Mouse (Mus musculus): ENCODE measurements around the gene Twf2.

The Twf2 gene

GRCm38 (mm10) chr9:106236156-106236817 is 33.4 kb downstream of the Twf2 start:
- DNase-seq (ENCODE audit: low read depth, low spot score), result no peak

- no peak for DNase-seq (ENCODE audit: low read depth, low spot score)
These were observed 33.9 kb downstream of the Twf2 start for GRCm38 (mm10) chr9:106236818-106237211.

GRCm38 (mm10) chr9:106237401-106237800 is 34.5 kb downstream of the Twf2 start:
- no peak for DNase-seq (ENCODE audit: low read depth, low spot score)

GRCm38 (mm10) chr9:106237878-106238277 is 35.0 kb downstream of the Twf2 start:
- DNase-seq (ENCODE audit: low read depth, low spot score), result no peak

GRCm38 (mm10) chr9:106241541-106242164 is 38.7 kb downstream of the Twf2 start:
- no peak for DNase-seq (ENCODE audit: low read depth, low spot score)

- DNase-seq (ENCODE audit: low read depth, low spot score), result no peak
These were observed 40.0 kb downstream of the Twf2 start for GRCm38 (mm10) chr9:106242813-106243488.

GRCm38 (mm10) chr9:106249550-106249949 is 46.6 kb downstream of the Twf2 start:
- no peak for DNase-seq (ENCODE audit: low read depth, low spot score)

- DNase-seq (ENCODE audit: low read depth, low spot score), result no peak
These were observed 47.3 kb downstream of the Twf2 start for GRCm38 (mm10) chr9:106250245-106250644.

DNA sequence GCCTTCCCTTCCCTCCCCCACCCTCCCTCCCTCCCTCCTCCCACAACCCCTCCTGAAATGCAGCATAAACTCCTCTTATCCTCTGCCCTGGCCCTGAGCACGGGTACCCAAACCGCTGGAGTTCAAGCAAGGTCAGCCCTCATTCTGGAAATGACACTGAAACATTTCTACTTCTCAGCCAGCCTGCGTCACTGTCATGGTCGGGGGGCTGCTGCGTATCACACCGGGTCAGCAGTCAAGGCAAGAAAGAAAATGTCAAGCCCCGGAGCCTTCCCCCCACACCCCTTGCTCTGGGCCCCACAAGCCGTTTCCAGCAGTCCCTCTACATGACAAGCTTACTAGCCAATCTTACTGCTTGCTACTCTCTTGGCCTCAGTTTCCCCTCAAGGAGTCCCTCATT is 48.2 kb downstream of the Twf2 start:
- no peak for DNase-seq (ENCODE audit: low read depth, low spot score)

DNA sequence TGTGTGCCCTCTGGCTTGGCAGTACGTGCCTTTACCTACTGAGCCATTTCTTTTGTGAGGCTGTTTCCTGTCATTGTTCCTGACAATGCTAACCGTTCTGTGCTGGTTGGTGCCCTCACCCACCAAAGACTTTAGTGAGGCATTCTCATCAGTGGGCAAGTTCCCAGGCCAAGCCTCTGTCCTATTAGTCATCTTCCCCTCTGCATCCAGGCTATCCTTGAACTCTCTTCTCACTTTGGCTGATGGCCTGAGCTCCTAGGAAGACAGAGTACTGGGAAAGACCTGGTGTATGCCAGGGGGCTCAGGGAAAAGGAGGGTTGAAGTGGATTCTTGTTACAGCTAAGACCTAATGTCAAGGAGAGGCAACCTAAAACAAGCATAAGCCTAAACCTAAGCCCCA is 51.1 kb downstream of the Twf2 start:
- DNase-seq (ENCODE audit: low read depth, low spot score), result no peak

DNA sequence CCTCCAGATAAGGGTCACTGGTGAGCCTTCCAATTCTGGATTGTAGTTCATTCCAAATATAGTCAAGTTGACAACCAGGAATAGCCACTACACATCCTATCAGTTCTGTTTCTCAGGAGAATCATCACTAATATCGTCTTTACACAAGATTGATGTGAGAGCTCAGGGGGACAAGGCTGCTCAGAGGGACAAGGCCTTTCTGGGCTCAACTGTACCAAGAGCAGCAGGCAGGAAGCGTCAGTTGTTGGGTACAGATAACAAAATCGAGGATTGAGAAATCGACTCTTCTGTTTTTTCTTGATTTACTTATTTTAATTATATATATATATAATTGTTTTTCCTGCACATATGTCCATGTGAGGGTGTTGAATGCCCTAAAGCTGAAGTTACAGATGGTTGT is 55.5 kb downstream of the Twf2 start:
- no peak for DNase-seq (ENCODE audit: low read depth, low spot score)

DNA sequence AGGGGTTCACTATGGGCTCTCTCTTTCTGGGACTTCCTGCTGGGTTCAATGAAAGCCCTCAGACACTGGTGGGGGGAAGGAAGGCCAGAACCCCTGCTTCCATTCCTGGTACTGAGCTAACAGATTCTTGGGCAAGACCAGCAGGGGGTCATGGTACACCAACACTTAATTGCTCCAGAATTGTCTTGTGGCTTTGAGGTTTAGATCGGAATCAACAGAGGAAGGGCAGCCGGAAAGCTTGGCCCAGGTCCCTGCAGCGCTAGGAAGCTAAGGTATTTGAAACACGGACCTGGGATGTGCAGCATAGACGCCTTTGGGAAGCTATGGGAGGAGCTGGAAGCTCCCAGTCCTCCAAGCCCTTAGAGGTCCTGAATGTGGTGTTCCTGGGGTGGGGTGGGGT is 56.1 kb downstream of the Twf2 start:
- no peak for DNase-seq (ENCODE audit: low read depth, low spot score)

- DNase-seq (ENCODE audit: low read depth, low spot score), result no peak
These were observed 58.1 kb downstream of the Twf2 start for GRCm38 (mm10) chr9:106261058-106261457.

DNA sequence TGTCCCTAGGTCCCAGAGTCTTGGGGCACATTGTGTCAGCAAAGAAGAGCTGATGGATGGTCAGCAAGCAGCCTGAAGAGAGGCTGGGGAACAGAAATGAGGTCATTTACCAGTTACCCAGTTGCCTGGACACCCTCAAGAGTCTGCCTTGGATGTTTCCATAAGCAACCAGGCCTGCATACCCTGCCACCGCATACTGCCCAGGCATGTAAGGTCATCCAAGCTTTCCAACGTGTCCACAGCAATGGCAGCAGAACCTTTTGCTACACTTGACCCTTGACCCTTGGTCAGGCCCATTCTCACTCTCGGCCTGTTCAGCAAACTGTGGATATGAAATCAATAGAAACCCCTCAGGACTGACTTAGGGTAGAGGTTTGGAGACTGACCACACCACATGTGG is 58.6 kb downstream of the Twf2 start:
- DNase-seq (ENCODE audit: low read depth, low spot score), result no peak

DNA sequence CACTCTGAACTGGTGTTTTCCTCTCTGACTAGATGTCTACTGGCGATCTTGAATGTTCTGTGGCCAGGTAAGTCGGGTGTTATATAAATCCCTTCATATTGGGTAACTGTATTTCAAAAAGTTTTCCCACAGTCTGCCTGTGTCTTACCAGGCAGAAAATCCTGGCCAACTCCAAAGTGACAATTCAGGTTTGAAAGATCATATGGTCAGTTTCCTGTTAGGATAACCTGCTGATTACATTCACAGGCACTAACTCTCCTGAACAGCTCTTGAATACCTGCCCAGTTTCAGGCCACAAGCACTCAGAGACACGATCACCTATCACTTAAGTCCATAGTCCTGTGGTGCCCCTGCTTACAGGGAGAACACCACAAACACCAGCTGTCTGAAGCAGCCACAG is 59.2 kb downstream of the Twf2 start:
- no peak for DNase-seq (ENCODE audit: low read depth, low spot score)

- DNase-seq (ENCODE audit: low read depth, low spot score), result no peak
These were observed 60.5 kb downstream of the Twf2 start for GRCm38 (mm10) chr9:106263381-106263924.

All from CD4-positive helper T cell, adult 2 months (primary cell).